Mouse (Mus musculus) NIH3T3 (cell line): ENCODE results near the gene Sobp.

Experiments used
- DNase-seq: peaks from one replicate; pipeline ENCODE4 v3.0.0-alpha.2; 2012; ENCODE audit warnings: low read depth

Sobp gene

DNA sequence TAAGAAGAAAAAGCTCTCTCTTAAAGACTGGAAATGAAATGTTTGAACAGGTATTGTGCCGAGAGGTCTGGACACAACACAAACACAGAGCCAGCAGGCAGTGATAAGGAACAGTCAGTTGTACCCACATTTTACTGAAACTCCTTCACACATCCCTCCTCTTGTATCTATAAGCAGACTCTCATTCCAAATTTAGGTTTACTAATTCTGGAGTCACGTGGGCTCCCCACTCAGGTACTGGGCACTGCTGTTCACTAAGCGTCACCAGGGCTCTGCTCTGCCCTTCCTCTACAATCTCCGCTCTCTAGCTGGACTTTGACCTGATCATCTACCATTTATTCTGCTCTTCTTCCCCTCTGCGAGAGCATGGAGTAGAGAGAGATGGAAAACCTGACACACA is 15.4 kb downstream of the Sobp start:
- no peak for DNase-seq

- peak; percentile 64 for DNase-seq
Observed at GRCm38 (mm10) chr10:43155046-43155560, 19.2 kb downstream of the Sobp start.

DNA sequence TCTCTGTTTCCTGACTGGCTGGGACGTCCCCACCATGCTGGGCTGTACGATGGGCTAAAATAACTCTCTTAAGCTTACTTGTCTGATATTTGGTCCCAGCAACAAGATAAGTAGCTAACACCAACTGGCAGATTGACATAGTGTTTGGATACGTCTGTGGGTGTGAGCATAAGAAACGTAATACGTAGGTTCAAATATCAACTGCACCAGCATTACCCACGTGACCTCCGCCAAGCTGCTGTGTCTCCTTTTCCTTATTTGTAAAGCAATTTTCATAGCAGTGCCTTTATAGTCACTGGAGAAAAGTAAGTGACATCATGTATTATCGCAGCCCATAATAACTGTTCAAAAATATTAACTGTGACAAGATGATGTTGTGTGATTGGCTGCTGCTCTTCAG is 21.7 kb downstream of the Sobp start:
- no peak for DNase-seq

DNA sequence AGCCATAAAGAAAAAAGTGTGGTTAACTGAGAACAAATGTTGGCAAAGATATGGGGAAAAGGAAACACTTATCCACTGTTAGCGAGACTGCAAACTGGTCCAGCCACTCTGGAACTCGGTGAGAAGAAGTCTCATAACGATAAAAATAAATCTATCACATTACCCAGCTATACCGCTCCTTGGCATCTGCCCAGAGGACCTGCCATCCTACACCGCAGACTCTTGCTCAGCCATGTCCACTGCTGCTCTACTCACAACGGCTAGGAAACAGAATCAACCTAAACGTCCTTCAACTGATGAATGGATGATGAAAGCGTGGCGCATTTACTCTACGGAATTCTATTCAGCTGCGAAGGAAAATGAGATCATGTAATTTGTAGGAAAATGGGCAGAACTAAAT is 25.9 kb downstream of the Sobp start:
- DNase-seq: no peak

GRCm38 (mm10) chr10:43143173-43143572 is 31.2 kb downstream of the Sobp start:
- peak; percentile 14 for DNase-seq

DNA sequence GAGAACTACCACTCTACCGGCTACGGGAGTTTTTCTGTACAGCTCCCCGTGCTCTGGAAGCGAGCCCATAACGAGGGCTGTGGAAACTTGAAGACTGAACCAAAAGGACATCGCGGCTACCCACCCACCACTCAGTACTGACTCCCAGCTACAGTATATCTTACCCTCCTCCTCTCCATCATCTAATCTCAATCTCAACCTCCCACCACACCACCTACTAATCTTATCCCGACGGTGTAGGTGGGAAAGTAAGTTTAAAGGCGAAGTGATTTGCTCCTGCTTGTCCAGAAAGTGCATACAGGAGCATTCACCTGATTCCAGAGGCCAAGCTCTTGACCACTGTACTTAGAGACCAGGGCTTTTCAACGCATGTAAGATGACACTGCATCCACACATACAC is 40.3 kb downstream of the Sobp start:
- no peak for DNase-seq

- no peak for DNase-seq
Observed at GRCm38 (mm10) chr10:43128750-43129149, 45.6 kb downstream of the Sobp start.

DNA sequence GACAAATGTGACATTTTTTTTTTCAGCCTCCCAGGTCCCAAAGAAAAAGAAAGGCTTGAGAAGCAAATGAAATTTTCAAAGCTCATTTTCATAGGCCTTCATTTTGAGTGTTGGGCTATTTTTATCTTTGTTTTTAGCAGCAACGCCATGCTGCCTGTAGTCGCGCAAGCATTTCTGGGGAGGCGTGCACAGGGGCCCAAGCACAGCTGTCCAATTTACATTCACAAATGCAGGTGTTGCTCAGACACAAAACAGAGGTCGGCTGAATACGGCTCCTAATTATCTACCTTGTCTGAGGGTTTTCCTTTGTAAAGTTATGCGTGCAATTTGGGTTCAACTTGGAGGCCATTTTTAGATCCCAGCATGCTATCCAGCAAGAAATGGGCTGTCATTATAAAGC is 49.8 kb downstream of the Sobp start:
- DNase-seq: no peak

GRCm38 (mm10) chr10:43124156-43124555 is 50.2 kb downstream of the Sobp start:
- DNase-seq: peak; percentile 10

GRCm38 (mm10) chr10:43123422-43123821 is 50.9 kb downstream of the Sobp start:
- no peak for DNase-seq

GRCm38 (mm10) chr10:43120688-43121450 is 53.5 kb downstream of the Sobp start:
- DNase-seq: peak; percentile 6

DNA sequence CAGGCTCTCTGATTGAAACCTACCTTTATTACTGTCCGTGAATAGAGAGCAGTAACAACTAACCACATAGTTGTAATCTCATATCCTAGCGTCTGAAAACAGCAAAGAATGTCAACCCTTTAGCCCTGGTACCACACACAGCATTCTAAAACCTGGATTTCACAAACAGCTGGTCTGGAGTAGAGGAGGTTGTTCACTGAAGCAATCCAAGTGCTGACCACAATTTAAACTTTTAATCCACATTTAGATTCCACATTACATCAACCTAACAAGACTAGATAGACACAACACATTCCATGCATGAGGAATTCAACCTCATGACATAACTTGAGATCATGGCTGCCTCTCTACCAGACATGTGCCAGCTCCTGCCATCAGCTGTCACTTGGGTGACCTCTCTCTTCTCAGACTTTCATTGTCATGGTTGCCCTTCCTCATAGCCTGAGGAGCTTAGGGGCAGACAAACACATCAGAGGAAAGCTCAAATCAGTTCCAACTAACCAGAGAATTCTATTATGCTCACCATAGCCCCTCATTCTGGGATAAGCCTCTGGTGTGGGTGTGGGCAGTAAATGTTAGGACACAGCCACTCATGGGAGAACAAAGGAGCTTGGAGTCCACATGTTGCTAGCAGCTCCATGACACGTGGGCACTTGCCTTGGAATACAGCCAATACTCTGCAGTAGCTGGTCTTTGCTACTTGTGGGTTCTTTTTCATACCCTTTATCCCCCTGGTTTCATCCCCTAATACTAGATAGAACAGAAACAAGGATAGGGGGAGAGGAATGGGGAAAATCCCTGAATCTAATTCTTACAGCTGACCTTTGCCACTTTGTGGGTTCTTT is 58.0 kb downstream of the Sobp start:
- no peak for DNase-seq

DNA sequence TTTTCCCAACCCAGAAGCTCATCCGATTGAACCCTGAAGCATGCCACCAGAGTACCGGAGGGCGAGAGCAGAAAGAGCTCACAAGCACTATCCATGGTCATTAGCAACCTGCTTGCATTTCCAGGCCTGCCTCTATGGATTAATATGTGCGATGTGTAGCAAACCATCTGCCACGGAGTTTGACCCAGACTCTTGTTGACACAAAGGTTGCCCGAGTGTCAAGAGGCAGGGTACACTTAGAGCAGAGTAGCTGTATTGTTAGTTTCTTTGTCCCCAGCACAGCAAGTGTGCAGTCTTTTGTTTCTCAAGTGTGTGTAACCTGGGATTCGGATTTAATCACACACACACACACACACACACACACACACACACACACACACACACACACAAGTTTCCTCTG is 62.0 kb downstream of the Sobp start:
- no peak for DNase-seq

DNA sequence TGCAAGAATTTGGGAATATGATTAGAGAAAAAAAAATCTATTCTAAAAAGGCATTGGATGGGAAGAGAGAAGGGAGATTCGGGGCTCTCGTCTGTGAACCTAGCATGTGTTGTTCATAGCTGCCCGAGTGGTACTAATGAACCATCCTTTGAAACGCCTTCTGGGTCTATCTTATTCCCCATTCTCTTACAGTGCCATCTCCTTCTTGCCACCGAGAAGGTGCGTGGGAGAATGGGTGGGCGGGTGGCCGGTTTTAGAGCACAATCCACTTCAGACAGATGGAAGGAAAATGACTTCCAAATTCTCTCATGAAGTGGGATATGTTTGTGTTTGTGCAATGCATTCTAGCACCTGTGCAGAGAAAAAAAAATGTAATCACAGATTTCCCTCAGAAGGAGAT is 67.7 kb downstream of the Sobp start:
- DNase-seq: no peak

- no peak for DNase-seq
Observed at GRCm38 (mm10) chr10:43106196-43106595, 68.1 kb downstream of the Sobp start.

DNA sequence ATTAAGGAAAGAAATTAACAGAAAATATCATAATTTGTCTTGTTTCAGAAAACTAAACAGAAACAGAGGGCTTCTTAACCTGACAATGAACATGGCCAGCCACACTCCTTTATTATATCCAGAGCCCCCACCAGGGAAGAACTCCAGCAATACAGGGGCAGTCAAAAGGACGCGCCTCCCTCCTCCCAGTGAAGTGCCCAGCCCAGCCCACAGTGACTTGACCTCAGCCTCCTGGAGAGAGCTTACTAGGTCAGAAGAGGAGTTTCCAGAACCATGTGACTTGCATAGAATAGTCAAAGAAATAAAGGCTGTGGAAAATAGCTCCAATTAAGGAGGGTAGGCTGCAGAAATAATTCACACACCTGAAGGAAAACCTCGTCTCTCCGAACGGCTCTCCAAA is 73.8 kb downstream of the Sobp start:
- no peak for DNase-seq

DNA sequence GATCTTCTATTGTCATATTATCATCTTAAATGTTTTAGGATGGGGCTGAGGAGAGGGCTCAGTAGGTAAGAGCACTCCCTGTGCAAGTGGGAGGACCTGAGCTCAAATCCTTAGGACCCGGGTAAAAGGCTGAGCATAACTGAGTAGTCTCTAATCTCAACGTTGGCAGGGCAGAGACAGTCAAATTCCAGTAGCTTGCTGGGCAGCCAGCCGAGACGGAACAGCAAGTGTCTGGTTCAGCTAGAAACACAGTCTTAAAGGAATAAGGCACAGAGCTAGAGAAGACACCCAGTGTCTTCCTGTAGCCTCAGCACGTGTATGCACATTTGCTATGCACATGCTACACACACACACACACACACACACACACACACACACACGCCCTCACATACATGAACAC is 75.1 kb downstream of the Sobp start:
- DNase-seq: no peak

DNA sequence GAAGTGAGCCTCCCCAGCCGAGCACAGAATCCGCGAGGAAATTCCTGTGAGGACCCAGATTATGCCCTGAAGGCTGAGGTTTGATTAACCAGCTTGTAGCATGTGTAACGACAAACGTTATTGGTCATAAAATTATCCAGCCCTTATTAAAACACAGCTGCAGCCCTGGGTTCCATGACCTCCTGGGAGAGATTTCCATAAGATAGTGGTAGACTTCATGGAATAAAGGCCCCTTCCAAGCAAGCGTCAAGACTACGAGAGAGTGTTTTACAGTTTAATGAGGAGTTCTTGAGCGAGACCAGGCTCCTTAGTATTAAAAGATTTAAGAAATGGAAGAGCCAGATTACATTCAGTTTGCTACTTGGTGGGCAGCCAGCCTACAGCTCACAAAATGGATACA is 76.6 kb downstream of the Sobp start:
- no peak for DNase-seq

DNA sequence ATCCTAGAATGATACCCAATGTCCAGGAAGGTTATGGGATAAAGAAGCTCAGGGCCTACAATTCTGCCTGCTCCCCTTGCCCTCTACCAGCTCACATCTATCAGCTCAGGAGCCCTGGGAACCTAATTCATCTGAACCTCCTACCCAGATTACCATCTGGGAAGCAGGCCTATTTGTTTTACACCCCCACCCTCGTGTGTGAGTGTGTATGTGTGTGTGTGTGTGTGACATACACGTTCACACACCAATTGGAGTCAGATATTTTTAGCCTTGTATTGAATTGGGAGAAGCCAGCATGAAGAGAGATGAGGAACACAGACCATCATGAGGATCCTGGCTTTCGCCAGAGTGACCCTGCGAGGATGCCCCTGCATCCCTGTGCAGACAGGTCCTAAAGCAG is 77.7 kb downstream of the Sobp start:
- no peak for DNase-seq

GRCm38 (mm10) chr10:43094537-43094936 is 79.8 kb downstream of the Sobp start:
- peak; percentile 25 for DNase-seq

DNA sequence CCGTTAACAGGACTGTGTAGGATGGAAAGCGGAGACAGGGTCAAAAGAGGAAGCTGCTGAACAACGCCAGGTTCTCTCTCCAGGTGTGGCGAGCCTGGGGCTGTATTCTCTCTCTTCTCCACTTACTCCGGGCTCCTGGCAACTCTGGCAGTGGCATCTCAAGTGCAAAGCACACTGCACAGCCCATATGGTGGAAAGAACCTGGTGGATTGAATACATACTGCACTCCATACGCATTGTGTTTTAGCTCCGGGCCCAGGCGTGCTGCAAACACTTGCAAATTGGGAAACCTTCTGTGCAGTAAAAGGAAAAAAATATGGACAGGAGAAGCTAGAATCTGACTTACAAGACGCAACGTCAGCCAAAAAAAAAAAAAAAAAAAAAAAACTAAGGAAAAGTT is 80.9 kb downstream of the Sobp start:
- DNase-seq: no peak

- DNase-seq: no peak
Observed at GRCm38 (mm10) chr10:43090040-43090439, 84.3 kb downstream of the Sobp start.

DNA sequence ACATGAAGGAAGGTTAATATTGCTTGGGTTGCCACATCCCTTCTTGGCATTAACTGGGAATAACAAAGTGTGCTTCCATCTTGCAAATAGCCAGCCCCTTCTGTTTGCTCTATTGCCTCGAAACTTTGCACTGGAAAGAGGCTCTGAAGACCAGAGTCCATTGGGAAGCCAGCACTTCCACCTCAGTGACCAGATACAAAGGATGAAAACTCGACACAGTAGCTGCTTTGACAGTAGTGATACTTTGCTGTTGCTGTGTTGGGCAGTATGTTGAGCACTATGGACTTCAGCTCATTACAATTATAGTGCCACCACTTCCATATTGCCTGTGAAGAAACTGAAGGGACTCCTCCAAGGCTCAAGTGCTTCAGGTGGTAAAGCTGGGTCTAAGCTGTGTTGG is 86.9 kb downstream of the Sobp start:
- no peak for DNase-seq
